Mouse (Mus musculus) spleen, postnatal 10 days (tissue): ENCODE measurements around the gene Gnb1.

Source experiments
- DNase-seq, 2 experiments: peaks; one replicate each; pipeline ENCODE4 v3.0.0; 2021 to 2022; ENCODE audit warnings: low spot score in 2 of 2

The Gnb1 gene

DNA sequence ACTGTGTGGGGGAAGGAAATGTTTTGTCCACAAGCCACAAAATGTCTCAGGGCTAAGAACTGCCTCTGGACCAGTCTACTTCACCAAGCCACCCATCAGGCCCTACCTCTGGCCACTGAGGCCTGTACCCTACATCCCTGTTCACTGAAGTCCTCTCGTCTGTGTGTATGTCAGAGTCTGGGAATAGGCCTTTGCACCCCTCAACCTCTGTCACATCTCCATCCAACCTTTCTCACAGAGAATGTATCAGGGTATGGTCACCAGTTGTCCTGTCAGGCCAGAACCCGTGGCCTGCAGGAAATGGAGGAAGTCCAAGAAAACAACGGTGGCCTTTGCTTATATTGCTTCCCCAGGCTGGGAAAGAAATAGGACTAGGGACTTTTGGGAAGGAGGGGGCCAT is 5.6 kb upstream of the Gnb1 start:
- DNase-seq: no peak

DNA sequence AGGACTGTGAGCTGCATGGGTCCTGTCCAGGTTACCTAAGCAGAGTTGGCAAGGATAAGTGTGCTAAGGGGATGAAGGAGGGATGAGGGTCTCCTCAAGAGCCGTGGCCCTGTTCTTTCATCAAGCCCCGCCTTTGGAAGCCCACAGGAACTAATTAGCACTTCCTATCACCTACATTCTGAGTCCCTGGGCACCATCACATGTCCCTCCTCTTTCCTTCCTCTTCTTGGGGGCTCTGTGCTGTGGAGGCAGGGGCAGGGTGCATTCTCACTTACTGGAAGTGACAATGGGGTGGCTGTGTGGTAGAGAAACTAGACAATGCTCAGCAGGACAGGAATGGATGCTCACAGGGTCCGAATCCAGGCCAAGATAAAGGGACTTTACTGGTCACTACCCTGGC is 3.4 kb upstream of the Gnb1 start:
- no peak for DNase-seq

DNA sequence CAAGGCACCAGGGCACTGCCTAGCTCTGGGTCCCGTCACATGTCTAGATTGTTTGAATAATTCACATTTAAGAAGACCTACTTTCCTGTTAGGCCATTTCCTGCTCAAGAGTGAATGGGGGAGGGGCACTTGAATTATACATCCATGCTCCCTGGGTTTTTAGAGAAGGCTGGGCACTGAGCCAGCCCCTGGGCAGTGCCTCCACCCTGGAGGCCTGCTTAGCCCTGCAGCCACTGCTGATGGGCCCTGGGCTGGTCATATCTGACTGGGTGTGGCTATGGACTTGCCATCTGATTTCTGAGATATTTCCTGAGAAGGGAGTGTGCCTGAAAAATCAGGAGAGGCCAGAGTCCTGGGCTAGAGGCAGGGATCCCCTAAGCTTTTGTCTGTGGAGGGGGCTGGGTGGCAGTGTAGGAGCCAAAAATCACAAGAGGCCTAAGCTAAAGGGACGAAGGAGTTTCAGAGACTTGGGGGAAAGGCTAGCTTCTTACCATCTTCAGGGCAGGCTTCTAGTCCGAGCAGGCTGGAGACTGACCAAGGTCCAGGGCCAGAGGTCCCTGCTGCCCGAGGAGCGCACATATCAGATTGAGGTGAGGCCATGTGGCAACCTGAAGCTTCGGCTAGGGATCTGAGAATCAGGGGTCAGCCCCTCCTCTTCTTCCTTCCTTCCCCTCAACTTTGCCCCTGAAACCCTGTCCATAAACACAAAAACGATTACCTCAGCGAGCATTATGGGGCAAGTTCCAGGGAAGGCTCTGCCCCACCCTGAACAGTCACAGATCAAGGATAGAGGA is 2.7 kb upstream of the Gnb1 start:
- DNase-seq: peak; percentile 37 to 60

DNA sequence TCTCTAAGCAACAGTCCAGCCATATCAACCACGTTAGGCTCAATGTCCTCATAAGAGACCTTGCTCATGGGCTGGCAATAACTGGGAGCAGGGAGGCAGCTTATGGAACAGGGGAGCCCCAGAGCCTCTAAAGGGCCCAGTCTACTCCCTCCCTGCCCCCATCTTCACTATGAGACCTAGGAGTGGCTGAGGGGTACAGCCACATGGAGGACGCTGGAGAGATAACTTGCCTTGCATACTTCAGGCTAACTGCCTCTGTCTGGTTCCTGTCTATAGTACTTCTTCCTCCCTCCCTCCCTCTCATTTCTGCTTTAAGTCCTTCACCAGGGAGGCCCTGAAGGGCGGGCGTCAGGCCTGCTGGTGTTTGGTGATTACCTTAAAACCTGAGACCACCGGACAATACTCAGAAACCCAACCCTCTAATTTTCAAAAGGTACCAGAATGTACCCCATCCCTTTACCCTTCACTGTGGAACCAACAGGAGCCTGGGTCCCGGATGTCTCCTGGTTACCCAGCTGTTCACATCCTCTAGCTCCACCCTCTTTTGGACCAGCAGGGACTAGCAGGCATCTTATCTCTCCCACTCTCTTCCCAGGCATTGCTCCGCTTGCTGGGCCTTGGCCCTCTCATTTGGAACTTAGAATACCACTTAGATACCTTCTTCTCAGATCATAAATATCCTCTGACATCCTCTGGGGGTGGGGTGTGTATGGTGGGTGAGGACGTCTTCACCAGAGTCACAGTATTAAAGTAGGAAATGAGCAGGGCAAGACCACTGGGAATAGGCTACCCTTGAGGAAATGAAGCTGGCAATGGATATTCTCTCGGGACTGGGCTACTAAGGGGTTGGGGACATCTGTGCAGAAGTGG is 1.8 kb upstream of the Gnb1 start:
- no peak for DNase-seq

DNA sequence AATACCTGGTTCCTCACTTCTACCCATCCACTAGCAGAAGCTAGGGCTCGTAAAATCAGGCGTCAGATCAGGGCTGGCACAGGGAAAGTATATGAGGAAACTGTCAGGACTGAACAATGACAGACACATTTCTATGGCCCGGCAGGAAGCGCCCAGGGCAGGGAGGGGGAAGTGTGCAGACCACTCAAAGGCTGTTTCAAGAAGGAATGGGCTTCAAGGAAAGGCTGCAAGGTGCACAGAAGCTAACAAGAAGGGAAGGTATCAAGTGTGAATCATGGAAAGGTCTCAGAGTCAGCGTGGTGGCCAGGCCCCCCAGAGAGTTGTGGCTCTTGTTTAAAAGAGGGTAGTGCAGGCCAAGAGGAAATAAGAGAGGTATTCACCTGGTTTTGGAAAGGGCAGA is 705 bp upstream of the Gnb1 start:
- no peak for DNase-seq

DNA sequence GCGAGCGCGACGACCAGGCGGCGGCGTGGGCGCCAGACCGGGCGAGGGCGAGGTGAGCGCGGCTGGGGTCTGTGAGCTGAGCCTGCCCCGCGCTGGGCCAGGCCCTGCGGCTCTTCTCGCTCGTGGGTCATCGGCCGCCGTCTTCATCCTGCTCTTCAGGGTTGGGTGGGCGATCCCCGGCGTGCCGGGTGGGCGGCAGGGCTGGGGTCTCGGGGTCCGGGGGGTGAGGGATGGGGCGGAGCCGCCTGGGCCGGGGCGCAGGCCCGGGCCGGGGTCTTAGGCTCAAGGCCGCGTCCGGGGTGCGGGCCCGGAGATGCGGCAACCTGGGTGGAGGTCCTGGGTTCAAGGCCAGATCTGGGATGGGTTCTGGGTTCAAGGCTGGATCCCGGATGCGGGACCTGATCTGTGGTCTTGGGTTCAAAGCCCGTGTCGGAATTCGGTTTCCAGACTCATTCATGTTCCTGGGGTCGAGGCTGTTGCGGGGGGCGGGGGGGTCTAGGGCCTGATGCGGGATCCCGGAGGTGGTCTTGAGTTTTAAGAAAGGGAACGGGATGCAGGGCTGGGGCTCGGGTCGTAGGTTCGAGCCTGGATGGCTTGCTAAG is 469 bp downstream of the Gnb1 start:
- no peak for DNase-seq

DNA sequence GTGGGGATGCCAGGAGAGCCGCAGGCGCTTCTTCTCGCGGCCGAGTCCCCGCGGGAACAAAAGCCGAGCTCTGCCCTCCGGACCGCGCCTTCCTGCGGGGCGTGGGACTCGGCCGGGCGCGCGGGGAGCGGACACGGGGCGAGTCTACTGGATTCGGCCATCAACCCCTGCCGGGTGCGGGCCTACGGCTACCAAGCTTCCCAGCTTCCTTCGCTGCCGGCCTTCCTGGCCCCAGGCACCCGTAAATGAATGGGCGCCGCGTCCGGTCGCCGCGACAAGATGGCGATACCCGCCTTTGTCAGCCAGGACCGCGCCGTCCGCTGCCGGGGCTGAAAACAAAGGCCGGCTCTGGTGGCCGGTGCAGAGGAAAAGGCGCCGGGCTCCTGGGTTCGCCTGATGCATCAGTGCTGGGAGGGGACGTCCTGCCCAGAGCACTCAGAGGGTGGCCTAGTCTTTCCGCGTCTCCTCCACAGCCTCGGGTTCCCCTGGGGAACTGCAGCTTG is 1.0 kb downstream of the Gnb1 start:
- DNase-seq: peak; percentile 63 to 69

DNA sequence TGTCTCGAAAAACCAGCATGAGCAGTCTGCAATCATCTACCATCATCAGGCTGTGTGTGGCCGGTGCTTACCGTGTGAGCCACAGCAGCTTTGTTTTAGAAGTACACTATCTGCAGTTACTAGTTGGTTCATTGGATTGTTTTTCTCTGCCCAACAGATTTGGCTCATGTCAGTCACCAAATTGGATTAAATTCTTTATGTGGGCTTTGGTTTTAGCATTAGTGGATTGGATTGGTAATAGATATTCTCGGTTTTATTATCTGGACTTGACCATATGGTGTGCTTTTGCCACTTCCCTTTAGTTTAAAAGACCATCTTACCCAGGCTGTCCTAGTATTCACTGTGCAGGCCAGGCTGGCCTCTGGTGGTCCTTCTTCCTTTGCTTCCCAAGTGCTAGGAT is 3.7 kb downstream of the Gnb1 start:
- no peak for DNase-seq

DNA sequence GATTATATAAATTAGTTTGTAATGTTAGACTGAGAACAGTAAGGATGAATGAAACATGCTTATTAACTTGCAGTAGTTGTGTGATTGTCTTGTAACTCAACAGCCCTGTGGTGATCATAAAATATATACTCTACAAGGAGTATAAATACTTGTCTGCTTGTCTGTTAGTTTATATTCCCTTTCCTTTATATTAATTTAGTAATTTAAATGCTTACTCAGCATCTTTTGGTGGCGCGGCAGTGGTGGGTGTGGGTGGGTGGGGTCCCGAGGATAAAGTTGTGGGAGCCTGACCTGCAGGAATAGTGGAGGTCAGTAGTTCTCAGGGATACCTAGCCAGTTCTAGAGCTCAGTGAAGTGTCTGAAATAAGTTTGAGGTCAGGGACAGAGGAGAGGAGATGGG is 6.8 kb downstream of the Gnb1 start:
- no peak for DNase-seq

DNA sequence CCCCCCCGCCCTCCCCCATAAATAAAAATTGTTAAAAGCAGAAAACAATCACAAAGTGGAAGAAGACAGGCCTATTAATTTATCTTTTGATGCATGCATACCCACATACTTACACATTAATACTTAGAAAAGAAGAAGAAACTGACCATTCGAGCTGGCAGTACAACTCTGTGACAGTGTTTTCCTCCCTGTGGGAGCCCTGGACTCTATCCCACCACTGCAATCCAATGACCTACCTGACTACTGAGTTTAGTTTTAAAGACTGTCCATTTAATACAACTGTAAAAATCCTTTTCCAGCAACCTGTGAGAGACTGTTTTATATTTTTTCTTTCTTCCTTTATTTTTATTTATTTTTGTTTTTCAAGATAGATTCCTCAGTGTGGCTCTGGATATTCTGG is 10.0 kb downstream of the Gnb1 start:
- no peak for DNase-seq

DNA sequence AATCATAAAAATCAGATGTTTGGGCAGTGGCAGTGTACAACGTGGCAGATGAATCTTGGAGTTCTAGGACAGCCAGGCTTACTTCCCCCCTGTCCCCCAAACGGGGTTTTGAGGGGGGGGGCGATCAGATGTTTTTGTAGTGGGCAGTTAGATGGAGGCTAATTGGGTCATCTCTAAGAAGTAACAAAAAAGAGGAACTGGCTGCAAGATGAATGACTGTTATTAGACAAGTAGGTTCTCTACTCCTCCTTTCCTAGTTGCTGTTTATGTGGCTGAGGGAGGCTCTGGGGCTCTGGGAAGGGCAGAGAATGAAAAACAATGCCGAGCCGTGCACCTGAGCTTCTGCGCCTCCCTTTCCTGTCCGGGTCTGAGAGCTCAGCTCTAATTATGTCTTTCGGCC is 13.9 kb downstream of the Gnb1 start:
- DNase-seq: no peak

DNA sequence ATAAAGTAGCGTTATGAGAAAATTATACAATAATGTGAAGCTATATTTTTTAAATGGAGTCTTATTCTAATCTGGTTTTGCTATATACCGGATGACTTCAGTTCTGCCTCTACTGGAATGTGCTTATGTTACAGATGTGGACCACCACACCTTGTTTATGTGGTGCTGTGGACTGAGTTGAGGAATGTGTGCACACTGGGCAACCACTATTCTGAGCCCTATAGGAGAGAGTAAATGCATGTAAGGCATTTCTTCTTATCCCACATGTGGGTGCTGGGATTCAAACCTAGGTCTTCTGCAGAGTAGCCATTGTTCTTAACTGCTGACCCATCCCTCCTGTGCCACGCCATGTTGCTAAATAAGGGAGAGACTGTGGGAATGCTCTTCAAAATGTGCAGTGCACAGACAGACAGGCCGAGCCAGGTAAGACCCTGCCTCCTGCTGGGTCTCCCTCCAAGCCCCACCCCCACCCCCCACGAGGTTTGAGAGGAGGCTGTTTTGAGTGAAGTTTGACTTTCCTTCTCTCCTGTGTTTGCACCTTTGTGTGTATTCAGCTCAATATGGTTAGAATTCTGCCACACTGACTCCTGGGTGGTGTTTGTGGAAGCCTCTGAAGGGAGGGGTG is 14.6 kb downstream of the Gnb1 start:
- DNase-seq: no peak

DNA sequence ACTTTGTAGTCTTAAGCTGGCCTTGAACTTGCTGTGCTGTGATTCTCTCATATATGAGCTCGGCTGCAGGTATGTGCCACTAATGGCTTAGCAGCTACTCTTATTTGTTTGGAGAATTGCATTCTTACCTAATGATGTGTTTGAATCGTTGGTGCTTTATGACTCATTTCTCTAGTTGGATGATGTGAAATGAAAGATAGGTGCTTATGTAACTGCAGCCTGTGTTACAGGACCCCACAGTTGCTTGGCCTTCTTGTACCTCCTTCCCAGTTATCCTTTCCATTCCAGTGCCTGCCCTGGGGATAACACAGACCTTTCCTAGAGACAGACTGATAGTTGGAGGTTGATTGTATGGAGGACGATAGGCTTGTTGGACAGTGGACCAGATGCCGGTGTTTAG is 17.5 kb downstream of the Gnb1 start:
- no peak for DNase-seq

DNA sequence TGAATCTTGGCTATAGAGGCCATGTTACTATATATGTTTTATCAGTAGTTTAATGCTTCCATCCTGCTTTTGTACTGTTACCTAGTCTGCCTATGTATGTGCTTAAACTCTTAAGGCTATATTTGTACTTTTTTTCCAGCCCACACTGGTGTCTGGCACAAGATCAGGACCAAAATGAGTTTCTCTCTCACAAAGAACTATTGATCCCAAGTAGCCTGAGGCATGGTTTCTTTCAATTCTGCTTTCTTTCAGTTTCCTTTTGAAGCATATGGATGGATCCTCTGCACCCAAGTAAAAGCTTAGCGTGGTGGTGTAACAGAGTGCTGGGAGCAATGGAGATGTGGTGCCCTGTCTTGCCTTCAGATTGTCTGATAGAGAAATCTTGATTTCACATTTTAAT is 19.8 kb downstream of the Gnb1 start:
- no peak for DNase-seq

DNA sequence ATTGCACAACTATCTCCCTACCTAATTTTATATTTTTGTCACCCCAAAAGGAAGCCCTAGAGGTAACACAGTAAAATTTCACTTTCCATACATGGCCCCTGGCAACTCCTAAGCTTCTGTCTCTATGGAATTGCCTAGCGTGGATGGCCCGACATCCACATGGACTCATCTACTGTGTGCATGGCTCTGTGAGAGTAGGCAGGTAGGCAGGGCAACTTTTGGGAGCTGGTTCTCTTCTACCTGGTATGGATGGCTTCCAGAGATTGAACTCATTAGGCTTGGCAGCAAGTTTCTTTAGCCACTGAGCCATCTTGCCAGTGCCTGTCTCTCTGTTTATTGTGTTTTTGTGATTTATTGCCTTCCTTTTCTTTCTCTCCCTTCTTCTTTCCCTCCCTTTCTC is 23.6 kb downstream of the Gnb1 start:
- no peak for DNase-seq

DNA sequence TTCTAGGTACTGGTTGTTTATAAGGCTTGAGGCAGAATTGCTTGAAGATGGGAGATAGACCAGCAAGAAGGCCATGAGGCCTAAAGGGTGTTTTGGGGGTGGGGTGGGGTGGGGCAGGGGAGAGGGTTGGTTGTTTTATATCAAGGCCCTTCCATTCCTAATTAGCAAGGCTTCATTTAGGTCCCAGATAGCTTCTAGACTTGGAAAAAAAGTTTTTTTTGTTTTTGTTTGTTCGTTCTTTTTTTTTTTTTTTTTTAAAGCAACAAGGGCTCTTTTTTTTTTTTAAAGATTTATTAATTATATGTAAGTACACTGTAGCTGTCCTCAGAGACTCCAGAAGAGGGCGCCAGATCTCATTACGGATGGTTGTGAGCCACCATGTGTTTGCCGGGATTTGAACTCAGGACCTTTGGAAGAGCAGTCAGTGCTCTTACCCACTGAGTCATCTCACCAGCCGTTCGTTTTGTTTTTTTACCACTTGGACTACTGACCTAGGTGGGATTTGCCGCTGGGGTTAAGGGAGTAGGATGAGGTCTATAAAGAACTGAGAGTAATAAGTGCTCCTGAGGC is 26.9 kb downstream of the Gnb1 start:
- peak in 1 of 2 experiments; percentile 26 for DNase-seq

DNA sequence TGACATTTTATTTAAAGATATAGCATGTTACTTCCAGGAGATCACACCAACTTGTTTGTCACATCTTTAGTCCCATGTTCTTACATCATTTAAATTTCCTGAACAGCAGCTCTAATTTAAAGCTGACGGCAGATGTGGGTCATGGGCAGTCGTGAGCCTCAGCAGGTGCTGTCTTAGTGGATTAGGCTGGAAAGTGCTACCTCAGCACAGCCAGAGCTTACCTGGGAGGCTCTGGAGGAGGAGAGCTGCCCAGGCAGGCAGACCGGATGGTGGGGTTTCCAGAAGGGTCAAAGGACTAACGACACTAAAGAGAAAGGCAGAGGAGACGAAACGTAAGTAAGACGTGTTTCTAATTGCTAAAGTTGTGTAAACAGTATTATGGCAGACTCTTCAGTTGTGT is 31.2 kb downstream of the Gnb1 start:
- no peak for DNase-seq

DNA sequence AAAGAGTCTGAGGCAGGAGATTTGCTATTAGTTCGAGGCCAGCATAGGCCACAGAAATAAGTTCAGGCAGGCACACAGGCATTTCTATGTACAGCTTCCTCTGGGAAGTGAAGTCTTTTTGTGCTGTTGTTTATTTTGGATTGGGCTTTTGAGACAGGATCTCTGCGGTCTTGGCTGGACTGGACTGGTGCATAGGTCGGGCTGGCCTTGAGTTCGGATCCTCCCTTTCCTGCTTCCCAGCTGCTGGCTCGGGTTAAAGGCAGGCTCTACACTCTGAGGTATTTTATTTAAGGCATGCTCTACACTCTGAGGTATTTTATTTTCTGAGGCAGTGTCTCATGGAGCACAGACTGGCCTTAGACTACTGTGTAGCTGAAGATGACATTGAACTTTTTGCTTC is 34.6 kb downstream of the Gnb1 start:
- no peak for DNase-seq

DNA sequence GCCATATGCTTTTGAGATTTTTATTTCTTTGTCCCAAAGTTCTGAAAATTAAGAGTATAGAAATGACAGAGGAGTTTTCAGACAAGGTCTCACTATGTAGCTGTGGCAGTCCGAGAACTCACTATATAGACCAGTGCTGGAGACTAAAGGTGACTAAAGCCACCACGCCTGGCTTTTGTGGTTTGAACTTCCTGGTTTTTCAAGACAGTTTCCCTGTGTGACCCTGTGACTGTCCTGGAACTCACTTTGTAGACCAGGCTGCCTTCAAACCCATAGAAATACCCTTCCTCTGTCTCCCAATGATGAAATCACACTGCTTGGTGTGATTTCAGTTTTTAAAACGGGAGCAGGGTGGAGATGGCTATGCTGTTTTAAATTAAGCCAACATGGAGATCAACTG is 38.1 kb downstream of the Gnb1 start:
- DNase-seq: no peak

DNA sequence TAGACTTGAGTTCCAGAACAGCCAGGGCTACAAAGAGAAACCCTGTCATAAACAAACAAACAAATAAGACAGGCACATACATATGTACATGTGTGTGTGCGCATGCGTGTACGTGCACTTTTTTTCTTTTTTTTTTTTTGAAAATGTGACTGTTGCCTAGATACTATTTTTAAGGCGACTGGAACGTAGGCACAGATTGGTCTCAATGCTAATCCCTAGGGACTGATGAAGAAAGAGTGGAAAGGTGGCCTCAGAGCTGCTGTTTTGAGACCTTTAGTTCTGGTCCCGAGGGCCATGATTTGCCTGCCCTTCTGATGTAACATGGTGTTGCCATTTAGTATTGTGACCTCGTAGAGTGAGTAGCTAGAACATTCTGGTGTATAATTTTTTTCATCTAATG is 58.8 kb downstream of the Gnb1 start:
- no peak for DNase-seq

DNA sequence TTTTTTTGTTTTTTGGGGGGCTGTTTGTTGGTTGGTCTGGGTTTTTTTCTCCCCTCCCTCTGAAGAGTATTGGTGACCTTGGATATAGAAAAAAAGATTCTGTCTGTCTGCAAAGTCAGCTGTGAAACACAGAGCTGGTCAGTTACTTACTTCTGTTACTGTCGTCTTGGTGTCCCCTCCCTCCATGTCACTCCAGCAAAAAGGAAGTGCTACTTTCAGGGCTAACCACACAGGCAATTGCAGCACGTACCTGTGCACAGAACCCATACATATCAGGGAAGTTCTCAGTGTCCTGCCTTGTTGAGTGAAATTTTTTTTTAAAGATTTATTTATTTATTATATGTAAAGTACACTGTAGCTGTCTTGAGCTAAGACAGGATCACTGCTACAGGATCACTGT is 59.3 kb downstream of the Gnb1 start:
- DNase-seq: no peak

DNA sequence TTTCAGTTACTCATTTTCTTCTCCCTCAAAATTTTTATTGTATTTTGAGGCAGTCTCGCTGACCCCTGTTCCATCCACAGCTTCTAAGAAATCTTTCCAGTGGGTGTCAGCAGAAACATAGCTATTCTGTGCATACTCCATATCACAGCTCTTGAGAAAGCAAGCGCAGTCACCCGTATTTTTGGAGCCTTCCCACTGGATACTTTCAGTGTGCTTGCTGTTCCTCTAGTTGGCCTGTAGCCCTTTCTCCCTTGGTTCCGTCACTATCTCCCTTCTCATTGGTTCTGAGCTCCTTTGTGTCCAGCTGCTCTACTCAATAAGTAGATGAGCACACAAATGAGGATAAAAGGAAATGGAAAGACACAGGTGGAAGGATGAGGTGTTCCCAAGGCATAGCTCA is 59.9 kb downstream of the Gnb1 start:
- DNase-seq: no peak
